Mouse (Mus musculus) left cerebral cortex, postnatal 25 days (tissue): ENCODE measurements at regions not wholly inside any gene's neighbourhood (a gene's known extent, or its start where the extent isn't known, plus 50 kb on each side); places are given as distances from the start of the nearest gene placed in this dataset.
A peak's percentile ranks its signal among the peaks of the same experiment; 100 is the strongest.

Source experiments
- DNase-seq, 2 experiments: peaks; one replicate each; pipeline ENCODE4 v3.0.0; 2022; ENCODE audit warnings: low spot score in 2 of 2, mixed read lengths in 1 of 2
- intact Hi-C: fragments of 180-260 bp; cut with DNase I; formaldehyde crosslinking; loops from one replicate; pipeline ENCODE4 v1.15.1; 2025

DNA sequence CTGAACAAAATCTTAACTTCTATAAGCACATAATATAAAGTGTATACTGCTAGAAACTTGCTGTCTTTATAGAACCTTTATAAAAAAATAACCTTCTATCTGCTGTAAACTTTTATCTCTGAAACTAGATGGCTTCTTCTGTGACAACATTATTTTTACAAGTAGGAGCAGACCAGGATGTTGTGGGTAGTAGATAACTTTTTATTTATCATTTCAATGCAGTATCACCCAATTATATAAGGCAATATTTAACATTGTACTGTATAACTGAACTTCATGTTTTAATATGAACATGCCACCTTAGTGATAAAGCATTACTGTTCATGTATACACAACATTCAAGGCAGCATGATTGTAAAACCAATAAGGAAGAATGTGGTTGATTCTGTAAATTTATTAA lies 5024.1 kb upstream of the Gm7489 start:
- intact Hi-C loops, result no loop called here
- DNase-seq, result no peak

DNA sequence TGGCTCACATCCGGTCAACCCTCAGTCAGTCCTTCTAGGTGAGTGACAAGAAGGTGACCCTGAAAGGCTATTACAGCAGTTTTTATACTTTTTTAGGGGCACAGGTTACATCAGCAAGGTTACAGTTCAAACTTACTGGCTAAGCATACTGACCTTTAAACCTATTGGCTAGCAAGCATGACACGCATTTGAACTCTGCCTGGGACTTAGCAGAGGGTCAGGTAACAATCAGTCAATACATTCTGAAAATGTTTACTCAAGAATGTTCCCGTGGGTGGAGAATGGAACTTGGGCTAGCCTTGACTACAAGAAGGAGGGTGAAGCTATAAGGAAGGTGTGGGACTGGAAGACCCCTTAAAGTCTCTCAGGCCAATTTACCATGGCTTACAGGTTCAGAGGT lies 4986.2 kb upstream of the Gm7489 start:
- DNase-seq, result no peak
- intact Hi-C loops, result no loop called here

DNA sequence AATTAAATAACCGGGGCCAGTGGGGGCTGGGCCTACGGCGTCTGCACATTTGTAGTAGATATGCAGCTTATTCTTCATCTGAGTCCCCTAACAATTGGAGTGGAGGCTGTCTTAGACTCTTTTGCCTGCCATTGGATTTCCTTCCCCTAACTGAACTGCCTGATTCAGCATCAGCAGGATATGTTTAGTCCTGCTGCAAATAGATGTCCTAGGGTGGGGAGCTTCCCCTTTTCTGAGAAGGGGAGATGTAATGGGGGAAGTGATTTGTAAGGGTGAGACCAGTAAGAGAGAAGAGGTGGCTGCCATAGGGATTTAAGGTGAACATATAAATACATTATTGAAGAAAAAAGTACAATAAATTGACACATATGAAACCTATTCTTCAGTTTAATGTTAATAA lies 4980.0 kb upstream of the Gm7489 start:
- DNase-seq, result peak; percentile 2 to 19
- intact Hi-C loops, result no loop called here

DNA sequence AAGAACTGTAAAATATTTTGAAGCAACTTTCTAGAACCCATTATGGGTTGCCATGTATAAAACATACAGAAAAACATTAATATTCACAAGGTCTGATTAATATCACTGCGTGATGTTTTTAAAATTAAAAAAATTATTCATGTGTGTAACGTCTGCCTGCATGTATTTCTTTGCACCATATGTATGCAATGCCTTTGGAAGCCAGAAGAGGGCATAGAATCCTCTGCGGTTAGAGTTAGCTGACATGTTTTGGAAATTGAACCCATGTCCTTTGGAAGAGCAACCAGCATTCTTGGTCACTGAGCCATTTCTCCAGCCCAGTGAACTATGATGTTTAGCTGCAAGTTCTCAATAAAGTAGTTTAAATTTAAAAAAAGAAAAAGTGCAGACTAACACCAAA lies 4958.8 kb upstream of the Gm7489 start:
- no peak for DNase-seq
- intact Hi-C loops, result no loop called here

DNA sequence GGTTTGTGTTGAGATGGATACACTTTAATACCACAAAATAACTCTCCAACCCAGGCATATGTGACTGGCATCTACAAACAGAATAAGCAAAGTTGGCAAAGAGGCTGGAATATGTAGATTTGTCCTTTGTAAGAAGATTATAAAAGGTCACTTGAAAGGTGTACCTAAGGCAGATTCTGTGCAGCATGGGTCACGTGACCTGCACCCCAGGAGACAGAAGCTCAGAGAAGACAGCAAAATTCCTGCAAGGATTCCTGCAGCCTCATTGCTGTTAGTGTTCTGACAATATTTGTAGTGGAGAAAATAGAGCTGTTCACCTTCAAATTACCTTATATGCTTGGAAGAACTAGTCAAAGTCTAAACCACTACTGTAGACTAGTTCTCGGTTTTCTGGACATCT lies 4938.6 kb upstream of the Gm7489 start:
- intact Hi-C loops, result no loop called here
- no peak for DNase-seq

DNA sequence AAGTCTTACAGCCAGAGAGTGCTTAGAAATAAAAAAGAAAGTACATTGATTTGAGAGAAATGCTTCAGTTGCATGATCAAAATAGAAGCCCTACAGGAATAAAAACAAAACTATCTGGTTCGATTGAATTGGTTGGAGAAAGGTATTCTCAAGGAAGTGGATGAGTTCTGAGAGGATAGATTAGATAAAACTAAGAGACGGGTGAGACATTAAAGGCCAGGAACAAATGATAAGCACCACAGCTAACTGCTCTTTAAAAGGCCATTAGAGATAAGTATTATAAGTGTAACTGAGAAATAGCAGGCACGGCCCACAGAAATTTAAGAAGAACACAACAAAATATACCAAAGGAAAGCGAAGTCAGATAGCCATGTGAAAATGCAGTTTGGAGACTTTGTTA lies 4908.5 kb upstream of the Gm7489 start:
- DNase-seq, result no peak
- intact Hi-C loops, result no loop called here

DNA sequence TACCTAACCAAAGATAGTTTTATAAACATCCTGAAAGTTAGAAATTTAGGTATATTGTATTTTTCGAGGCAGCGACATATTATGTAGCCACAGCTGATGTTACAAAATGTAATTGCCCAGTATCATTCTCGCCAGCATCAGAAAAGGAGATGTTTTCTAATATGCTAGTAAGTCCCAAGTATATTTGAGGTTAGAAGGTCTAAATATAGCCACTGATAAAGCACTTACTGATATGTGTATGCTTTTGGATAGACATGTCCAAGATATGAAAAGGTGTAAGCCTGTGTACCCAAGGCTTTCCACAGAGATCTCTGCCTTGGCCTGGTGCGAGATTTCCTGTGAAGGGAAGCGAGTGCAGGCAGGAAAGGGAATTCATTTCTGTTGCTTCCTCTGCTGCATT lies 4908.1 kb upstream of the Gm7489 start:
- no peak for DNase-seq
- intact Hi-C loops, result no loop called here
